Mouse (Mus musculus): Measurements from ENCODE around the gene Trim54. TPM values are rescaled to one million over a fixed set of nuclear protein-coding genes. Genes with fewer than 3 reads are reported as not detected.

The Trim54 gene
- total RNA-seq, 2 experiments from 2014 or later = not detected

DNA sequence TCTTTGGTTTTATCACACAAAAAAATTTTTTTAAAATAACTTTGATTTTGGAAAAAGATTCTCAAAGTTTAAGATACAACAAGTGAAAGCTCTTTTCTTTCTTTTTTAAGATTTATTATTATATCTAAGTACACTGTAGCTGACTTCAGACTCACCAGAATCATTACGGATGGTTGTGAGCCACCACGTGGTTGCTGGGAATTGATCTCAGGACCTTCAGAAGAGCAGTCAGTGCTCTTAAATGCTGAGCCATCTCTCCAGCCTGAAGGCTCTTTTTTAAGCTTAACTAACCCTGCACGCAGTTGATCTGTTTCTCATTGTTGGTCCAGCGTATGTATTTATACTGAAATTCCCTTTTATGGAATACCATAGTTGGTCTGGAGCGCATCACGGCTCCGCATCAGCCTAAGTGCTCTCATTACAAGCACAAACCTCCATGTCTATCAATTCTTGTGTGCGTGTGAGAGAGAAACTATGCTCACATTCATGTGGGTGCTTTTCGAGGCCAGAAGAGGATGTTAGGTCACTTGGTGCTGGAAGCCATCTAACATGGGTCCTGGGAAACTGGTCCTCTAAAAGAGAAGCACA lies 64.8 kb downstream of the Trim54 start:
- no peak for DNase-seq (ENCODE audit: low spot score in 2 of 2)

DNA sequence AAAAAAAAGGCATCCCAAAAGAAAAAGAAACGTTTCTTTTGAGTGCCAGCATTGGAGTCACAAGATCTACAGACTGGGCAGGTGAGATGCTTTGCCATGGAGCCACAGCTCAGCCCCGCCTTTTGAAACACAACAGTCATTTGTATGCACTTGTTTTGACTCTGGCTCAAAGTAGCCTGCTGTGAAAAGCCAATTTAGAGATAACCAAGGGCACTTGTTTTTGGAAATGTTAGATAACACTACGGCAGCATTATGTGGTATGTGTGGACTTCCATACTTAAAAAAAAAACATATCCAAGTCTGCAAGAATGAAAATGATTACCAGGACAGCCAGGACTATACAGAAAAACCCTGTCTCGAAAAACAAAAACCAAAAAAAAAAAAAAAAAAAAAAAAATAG lies 67.2 kb downstream of the Trim54 start:
- DNase-seq (ENCODE audit: low spot score in 2 of 2) = no peak

Other genes starting within 250 kb of the Trim54 start
- 10 to 100 TPM; 64.5 to 66.9 TPM for gene Tmem214, start 248.7 kb upstream of the Trim54 start, total RNA-seq (2021)
- 10 to 100 TPM; 23.0 to 25.6 TPM for gene Agbl5, start 228.0 kb upstream of the Trim54 start, total RNA-seq (2021)
- 10 to 100 TPM; 91.7 to 98.2 TPM for gene Ost4, start 208.9 kb upstream of the Trim54 start, total RNA-seq (2021)
- 1 to 10 TPM; 5.7 to 6.5 TPM for gene Emilin1, start 203.3 kb upstream of the Trim54 start, total RNA-seq (2021)
- 10 to 100 TPM in 1 of 2 experiments, 1 to 10 TPM in 1; 8.0 to 12.7 TPM for gene Khk, start 195.3 kb upstream of the Trim54 start, total RNA-seq (2021)
- gene Cgref1, start 171.1 kb upstream of the Trim54 start, total RNA-seq (2021) = 10 to 100 TPM; 39.6 to 43.0 TPM
- 100 to 1,000 TPM; 116 to 125 TPM for gene Preb, start 156.4 kb upstream of the Trim54 start, total RNA-seq (2021)
- not detected for gene Tcf23, start 148.1 kb upstream of the Trim54 start, total RNA-seq (2021)
- gene Atraid, start 68.4 kb upstream of the Trim54 start, total RNA-seq (2021) = 10 to 100 TPM; 80.1 to 86.1 TPM
- gene Slc5a6, start 67.8 kb upstream of the Trim54 start, total RNA-seq (2021) = 10 to 100 TPM; 14.2 to 16.6 TPM
- 10 to 100 TPM; 21.2 to 23.2 TPM for gene Cad, start 61.9 kb upstream of the Trim54 start, total RNA-seq (2021)
- not detected for gene Dnajc5g, start 10.4 kb upstream of the Trim54 start, total RNA-seq (2021)
- gene Slc30a3, start 8.5 kb upstream of the Trim54 start, total RNA-seq (2021) = 10 to 100 TPM; 41.0 to 47.6 TPM
- not detected for gene Ucn, start 22.1 kb downstream of the Trim54 start, total RNA-seq (2021)
- 10 to 100 TPM; 36.3 to 41.4 TPM for gene Mpv17, start 37.5 kb downstream of the Trim54 start, total RNA-seq (2021)
- gene Gm29609, start 63.2 kb downstream of the Trim54 start, total RNA-seq (2021) = 1 to 10 TPM; 2.2 to 2.6 TPM
- 10 to 100 TPM; 57.4 to 66.3 TPM for gene Gtf3c2, start 63.4 kb downstream of the Trim54 start, total RNA-seq (2021)
- gene Snx17, start 76.5 kb downstream of the Trim54 start, total RNA-seq (2021) = 10 to 100 TPM; 77.1 to 83.3 TPM
- 10 to 100 TPM; 53.0 to 62.7 TPM for gene Eif2b4, start 76.7 kb downstream of the Trim54 start, total RNA-seq (2021)
- gene Zfp513, start 85.6 kb downstream of the Trim54 start, total RNA-seq (2021) = 10 to 100 TPM; 28.9 to 33.1 TPM
- 100 to 1,000 TPM; 102 to 107 TPM for gene Ppm1g, start 104.0 kb downstream of the Trim54 start, total RNA-seq (2021)
- gene Nrbp1, start 124.2 kb downstream of the Trim54 start, total RNA-seq (2021) = 10 to 100 TPM; 76.3 to 76.6 TPM
- not detected for gene Gm9970, start 124.5 kb downstream of the Trim54 start, total RNA-seq (2021)
- gene Krtcap3, start 135.0 kb downstream of the Trim54 start, total RNA-seq (2021) = 1 to 10 TPM; 2.3 to 2.9 TPM
- gene Ift172, start 174.4 kb downstream of the Trim54 start, total RNA-seq (2021) = 10 to 100 TPM; 68.7 to 70.3 TPM
- gene Fndc4, start 179.4 kb downstream of the Trim54 start, total RNA-seq (2021) = 100 to 1,000 TPM; 164 to 185 TPM
- gene Gckr, start 180.7 kb downstream of the Trim54 start, total RNA-seq (2021) = under 1 TPM; 0.09 to 0.25 TPM

All from layer of hippocampus, postnatal 10 days (tissue).